Mouse (Mus musculus): ENCODE measurements around the gene Dlgap1.

DNA sequence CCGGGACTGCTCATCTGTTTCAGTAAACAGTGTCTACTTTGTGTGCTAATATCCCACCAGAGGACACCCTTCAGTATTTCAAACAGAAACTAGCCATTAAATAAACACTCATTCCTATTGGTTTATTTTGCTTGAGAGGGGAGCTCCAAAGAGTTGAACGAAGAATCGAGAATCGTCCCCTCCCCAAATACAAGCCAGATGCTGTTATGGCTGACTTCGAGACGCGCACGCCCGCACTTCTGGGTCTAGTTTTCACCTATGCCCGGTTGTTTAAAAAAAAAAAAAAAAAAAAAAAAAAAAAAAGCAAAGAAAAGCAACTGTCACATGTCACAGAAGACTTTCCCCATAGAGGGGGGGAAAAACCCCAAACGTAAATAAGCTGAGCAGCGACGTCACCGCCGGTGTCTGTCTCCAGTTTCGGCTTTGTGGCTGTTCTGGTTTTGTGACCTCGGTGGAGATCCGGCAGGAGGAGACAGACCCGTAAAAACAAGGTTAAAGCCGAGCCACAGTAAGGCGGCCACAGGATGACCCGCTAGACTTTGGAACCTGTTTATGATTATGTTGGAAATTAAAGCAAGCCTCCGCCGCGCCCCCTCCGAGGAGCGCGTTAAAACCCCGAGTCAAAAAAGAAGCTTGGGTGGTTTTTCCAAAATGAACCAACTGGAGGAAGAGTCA is 883.3 kb downstream of the Dlgap1 start:
- TF ChIP-seq CTCF (IDR thresholded peaks at IDR 0.05; ENCODE audit: low read depth) (no peak), EP300 (IDR thresholded peaks at IDR 0.05; ENCODE audit: low read depth) (no peak)
